Mouse (Mus musculus): ENCODE results near the gene Tfdp2.

- TF ChIP-seq CTCF (IDR thresholded peaks at IDR 0.05) (no peak), EP300 (IDR thresholded peaks at IDR 0.05) (no peak)
Observed at GRCm38 (mm10) chr9:96320551-96320980, 124.5 kb downstream of the Tfdp2 start.
